Mouse (Mus musculus) CD8-positive naive resting alpha-beta T cell, adult 2 months (primary cell): Measurements from ENCODE around the gene Mtcl1.
"Not testable (repeated sequence)": the region's sequence is repeated elsewhere in the genome, so short reads cannot be mapped to it uniquely, and the experiment has no call there.

Source experiments
- DNase-seq, 2 experiments: peaks; one replicate each; pipeline ENCODE4 v3.0.0; 2022; ENCODE audit warnings: low read depth in 2 of 2, low spot score in 2 of 2

Mtcl1 gene

GRCm38 (mm10) chr17:66448421-66449405 lies 837 bp downstream of the Mtcl1 start:
- DNase-seq: no peak

DNA sequence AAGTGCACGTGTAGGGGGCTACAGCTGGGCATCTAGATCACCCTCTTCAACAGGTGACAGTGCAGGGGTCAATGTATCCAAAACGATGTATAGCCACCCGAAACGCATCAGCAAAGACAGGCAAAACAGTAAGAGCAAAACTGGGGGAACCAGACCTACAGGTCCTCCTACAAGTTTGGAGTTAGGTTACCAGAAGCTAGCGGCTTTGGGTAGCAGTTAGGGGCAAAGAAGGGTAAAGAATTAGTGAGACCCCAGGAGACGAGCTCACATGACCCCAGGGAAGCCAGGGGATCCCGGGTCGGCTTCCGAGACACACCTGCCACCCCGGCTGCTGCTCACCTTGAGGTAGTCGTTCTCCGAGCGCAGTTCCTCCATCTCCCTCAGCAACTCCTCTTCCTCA lies 1.6 kb downstream of the Mtcl1 start:
- no peak for DNase-seq

DNA sequence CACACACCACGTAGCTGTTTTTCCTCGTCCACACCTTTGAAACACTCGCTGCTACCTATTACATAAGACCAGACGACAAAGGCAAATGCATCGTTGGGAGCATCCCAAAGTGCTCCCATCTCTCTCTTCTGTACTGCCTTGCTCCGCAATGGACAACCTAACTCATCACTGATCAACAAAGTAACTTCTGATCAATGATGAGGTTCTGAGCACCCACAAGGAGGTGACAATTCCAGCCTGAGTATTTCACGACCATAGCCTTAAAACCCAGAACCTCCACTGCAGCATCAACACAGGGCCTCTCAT lies 2.6 kb downstream of the Mtcl1 start:
- DNase-seq: no peak

- DNase-seq: no peak
Observed at GRCm38 (mm10) chr17:66446196-66447006, 3.1 kb downstream of the Mtcl1 start.

DNA sequence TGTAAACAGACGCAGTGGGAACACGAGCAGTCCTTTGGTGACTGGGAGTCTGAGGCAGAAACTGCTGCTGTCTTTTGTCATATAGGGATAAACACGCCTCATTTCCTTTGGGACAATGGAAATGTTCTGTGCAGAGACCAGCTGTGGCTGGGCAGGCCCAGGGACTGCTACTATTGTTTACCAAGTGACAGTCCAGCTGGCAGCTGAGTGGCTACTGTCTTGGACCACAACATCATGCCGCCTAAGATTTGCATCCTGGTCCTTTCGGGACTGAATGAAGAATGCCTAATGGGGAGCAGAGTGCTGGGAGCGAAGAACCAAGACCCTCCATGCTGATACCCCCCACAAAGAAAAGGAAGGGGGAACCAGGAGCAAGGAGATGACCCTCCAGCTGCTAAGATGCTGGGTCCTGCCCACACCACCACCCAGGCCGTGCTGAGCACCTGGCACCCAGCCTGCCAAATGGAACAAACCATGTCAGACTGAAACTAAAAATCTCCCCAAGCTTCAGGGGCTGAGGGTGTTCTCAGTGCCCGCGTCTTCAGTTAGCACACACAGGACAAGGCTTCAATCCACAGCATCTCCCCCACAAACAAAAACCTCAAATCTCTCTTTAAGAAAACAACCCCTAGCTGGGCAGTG lies 5.4 kb downstream of the Mtcl1 start:
- no peak for DNase-seq

DNA sequence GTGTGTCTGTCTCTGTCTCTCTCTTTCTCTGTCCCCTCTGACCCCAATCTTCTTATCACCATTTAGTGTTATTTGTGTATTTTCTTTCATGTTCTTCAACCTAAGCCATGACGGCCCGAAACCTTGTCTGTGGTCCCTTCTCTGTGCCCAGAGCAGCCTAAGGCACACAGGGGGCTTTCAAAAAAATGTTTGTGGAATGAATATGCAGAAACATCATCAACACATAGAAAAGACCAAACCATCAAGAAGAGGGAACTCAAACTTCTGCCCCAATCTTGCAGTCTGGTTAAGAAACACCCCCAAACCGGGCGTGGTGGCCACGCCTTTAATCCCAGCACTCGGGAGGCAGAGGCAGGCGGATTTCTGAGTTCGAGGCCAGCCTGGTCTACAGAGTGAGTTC lies 9.7 kb downstream of the Mtcl1 start:
- DNase-seq: no peak

- no peak for DNase-seq
Observed at GRCm38 (mm10) chr17:66439051-66439753, 10.3 kb downstream of the Mtcl1 start.

- DNase-seq: no peak
Observed at GRCm38 (mm10) chr17:66438137-66438536, 11.4 kb downstream of the Mtcl1 start.

DNA sequence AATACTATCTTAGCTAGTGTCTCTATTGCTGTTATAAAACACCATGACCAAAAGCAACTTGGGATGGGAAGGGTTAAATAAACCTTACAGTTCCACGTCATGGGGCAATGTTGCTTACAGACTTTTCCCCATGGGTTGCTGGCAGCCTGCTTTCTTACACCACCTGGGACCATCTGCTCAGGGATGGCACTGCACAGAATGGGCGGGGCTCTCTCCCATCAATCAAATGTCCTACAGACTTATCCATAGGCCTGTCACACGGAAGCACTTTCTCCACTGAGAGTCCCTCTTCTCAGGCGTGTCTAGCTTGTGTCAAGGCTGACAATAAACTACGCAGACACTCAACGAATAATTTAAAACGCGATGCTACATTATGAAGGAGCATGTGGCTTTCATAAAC lies 12.7 kb downstream of the Mtcl1 start:
- DNase-seq: no peak

- DNase-seq: no peak
Observed at GRCm38 (mm10) chr17:66435982-66436381, 13.6 kb downstream of the Mtcl1 start.

DNA sequence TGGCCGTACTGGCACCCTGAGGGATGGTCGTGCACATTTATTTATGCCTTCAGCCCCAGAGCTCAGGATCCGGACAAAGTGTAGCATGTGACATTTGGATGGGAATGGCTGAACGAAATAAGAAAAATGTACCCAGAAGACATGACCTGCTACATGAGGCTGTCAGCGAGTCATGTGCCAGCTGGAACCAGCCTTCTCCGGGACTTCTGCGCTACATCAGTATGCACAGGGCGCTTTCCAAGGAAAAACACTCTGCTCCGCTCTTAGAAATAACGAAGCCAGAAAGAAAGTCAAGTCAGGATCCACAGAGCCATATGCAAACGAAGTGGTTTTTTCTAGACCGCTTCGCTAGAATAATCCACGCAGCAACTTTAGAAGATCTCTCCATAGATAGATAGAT lies 14.5 kb downstream of the Mtcl1 start:
- no peak for DNase-seq

DNA sequence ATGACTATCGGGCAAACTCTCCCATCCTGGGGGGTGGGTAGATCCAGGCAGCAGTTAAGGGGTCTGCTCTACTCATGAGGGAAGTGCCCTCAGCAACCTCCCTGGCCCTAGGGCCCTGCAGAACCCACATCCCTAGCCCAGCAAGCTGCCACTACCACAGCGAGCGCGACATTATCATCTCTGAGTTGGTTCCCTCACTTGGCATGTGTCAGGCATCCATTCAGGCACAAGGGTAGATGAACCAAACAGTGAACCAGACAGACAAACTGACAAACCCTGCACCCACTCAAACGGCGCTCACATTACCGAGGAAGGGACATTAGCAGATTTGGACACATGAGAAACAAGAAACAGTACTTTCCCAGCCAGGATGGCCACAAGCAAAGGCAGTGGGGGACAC lies 15.0 kb downstream of the Mtcl1 start:
- DNase-seq: no peak

GRCm38 (mm10) chr17:66424601-66425000 lies 24.9 kb downstream of the Mtcl1 start:
- DNase-seq: not testable (repeated sequence)

- no peak for DNase-seq
Observed at GRCm38 (mm10) chr17:66419421-66419820, 30.1 kb downstream of the Mtcl1 start.

- DNase-seq: no peak
Observed at GRCm38 (mm10) chr17:66417748-66418147, 31.8 kb downstream of the Mtcl1 start.

- no peak for DNase-seq
Observed at GRCm38 (mm10) chr17:66417329-66417728, 32.2 kb downstream of the Mtcl1 start.

DNA sequence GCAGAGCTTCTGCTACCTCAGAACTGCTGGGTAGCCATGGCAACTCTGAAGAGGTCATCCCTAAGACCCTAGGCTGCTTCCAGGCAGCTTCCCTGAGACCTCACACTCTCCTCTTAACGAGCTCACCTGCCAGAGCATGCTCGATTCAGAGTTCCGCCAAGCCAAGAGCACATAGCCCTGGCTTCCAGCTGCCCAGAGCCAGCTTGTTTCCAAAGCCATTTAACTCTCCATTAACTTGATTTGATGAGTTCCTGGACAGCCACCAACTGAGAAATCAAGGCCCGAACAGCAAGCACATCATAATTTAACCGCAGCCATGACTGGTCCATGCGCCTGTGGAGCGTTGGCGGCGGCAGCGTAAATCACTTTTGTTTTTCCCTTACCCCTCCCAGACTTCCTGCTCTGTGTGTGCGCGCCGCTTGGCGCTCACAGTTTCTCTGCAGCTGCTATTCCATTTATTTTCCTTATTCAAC lies 32.7 kb downstream of the Mtcl1 start:
- DNase-seq: no peak

GRCm38 (mm10) chr17:66416436-66416835 lies 33.1 kb downstream of the Mtcl1 start:
- DNase-seq: no peak

DNA sequence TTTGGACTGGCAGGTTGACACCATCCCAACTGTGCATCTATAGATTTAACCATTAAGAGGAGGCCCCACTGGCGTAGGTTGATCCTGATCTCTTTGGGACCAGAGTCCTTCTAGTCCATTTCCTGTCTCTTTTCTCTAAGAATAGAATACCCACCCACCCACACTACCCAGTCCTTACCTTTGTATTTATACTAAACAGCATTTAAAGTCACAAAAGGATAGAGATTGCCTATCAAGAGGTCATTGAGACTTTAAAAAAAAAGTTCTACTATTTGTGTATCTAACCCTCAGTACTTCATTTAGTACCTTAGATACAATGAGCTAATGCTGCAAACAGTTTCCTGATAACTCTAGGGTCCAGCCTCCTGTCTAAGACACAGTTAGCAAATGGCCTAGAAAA lies 35.2 kb downstream of the Mtcl1 start:
- DNase-seq: no peak

- no peak for DNase-seq
Observed at GRCm38 (mm10) chr17:66412155-66412970, 37.2 kb downstream of the Mtcl1 start.
